Mouse (Mus musculus) CH12.LX (cell line): ENCODE measurements around the gene C8a. TPM values are rescaled to one million over a fixed set of nuclear protein-coding genes. Genes with fewer than 3 reads are reported as not detected.

ENCODE experiments used
- DNase-seq: peaks from one replicate; pipeline ENCODE4 v3.0.0-alpha.2; 2013; ENCODE audit errors: extremely low read depth
- H3K27ac ChIP-seq: 2 replicates; pipeline ENCODE4 v1.5.1; 2012; ENCODE audit warnings: low read depth, mild to moderate bottlenecking, control low read depth, moderate library complexity; ENCODE audit not compliant: insufficient read depth
- H3K27me3 ChIP-seq: replicated peaks from 2 replicates; pipeline ENCODE3; 2012; ENCODE audit warnings: inconsistent platforms
- H3K36me3 ChIP-seq, 2 experiments: replicated peaks in 1 of 2; 2 replicates each; pipeline versions ENCODE3 to v1.6.1; 2012; ENCODE audit warnings: inconsistent platforms in 1 of 2, low read length in 1 of 2, mild to moderate bottlenecking in 1 of 2, mixed read lengths in 1 of 2, moderate library complexity in 1 of 2; ENCODE audit not compliant: control insufficient read depth in 1 of 2, insufficient read depth in 1 of 2
- H3K4me1 ChIP-seq, 2 experiments: 2 replicates each; pipeline ENCODE4 v1.6.1; 2012; ENCODE audit warnings: inconsistent platforms in 1 of 2, moderate library complexity in 1 of 2; ENCODE audit not compliant: insufficient read depth in 2 of 2, control insufficient read depth in 1 of 2
- H3K4me2 ChIP-seq: 2 replicates; pipeline ENCODE4 v1.6.1; 2012; ENCODE audit warnings: low read depth, mild to moderate bottlenecking, control low read depth; ENCODE audit not compliant: poor library complexity, insufficient read depth, severe bottlenecking
- H3K4me3 ChIP-seq, 3 experiments: fragments of 150-350 bp in 1 of 3; sonication (generic) in 1 of 3; replicated peaks in 1 of 3; 2 replicates each; pipeline versions ENCODE3 to v1.5.1; 2011 to 2012; ENCODE audit warnings: low read depth in 2 of 3, low read length in 2 of 3, mild to moderate bottlenecking in 2 of 3, moderate library complexity in 2 of 3, control low read depth in 1 of 3, improper control_type of control experiment in 1 of 3, inconsistent platforms in 1 of 3, mixed read lengths in 1 of 3; ENCODE audit not compliant: poor library complexity in 1 of 3
- H3K79me2 ChIP-seq: replicated peaks from 2 replicates; pipeline ENCODE4 v1.6.1; 2012; ENCODE audit warnings: mild to moderate bottlenecking, moderate library complexity; ENCODE audit not compliant: control insufficient read depth, poor library complexity, insufficient read depth, severe bottlenecking; ENCODE audit errors: extremely low read depth
- H3K9ac ChIP-seq: 2 replicates; pipeline ENCODE4 v1.6.1; 2012; ENCODE audit warnings: low read depth, mild to moderate bottlenecking, control low read depth, moderate library complexity; ENCODE audit not compliant: insufficient read depth
- H3K9me3 ChIP-seq: replicated peaks from 2 replicates; pipeline ENCODE3; 2012; ENCODE audit warnings: low read length, inconsistent platforms, mixed read lengths
- CHD1 ChIP-seq: IDR thresholded peaks from 2 replicates; pipeline ENCODE4 v1.6.1; 2012; ENCODE audit warnings: low read depth, low read length, improper control_type of control experiment, inconsistent platforms
- CTCF ChIP-seq, 2 experiments: IDR thresholded peaks in 1 of 2; conservative IDR thresholded peaks in 1 of 2; 2 replicates each; pipeline ENCODE4 v1.5.1; 2011 to 2012; ENCODE audit warnings: low read depth in 2 of 2, low read length in 2 of 2, improper control_type of control experiment in 1 of 2, inconsistent platforms in 1 of 2, mild to moderate bottlenecking in 1 of 2, moderate library complexity in 1 of 2
- E2F4 ChIP-seq: IDR thresholded peaks from 2 replicates; pipeline ENCODE4 v1.6.1; 2011; ENCODE audit warnings: low read depth, low read length, improper control_type of control experiment; ENCODE audit not compliant: insufficient replicate concordance
- ELF1 ChIP-seq: IDR thresholded peaks from 2 replicates; pipeline ENCODE4 v1.6.1; 2014; ENCODE audit warnings: low read depth, mild to moderate bottlenecking, inconsistent platforms, low read length, improper control_type of control experiment
- HCFC1 ChIP-seq: IDR thresholded peaks from 2 replicates; pipeline ENCODE4 v1.6.1; 2012; ENCODE audit warnings: low read depth, mild to moderate bottlenecking, inconsistent platforms, low read length, improper control_type of control experiment
- IRF4 ChIP-seq: IDR thresholded peaks from 2 replicates; pipeline ENCODE4 v1.6.1; 2014; ENCODE audit warnings: low read depth, mild to moderate bottlenecking, inconsistent platforms, low read length, improper control_type of control experiment
- JUND ChIP-seq: conservative IDR thresholded peaks from 2 replicates; pipeline ENCODE4 v1.6.1; 2011; ENCODE audit warnings: low read depth, low read length, improper control_type of control experiment
- KAT2A ChIP-seq: IDR thresholded peaks from 2 replicates; pipeline ENCODE4 v1.6.1; 2012; ENCODE audit warnings: low read length, improper control_type of control experiment, inconsistent platforms; ENCODE audit not compliant: insufficient replicate concordance
- MEF2A ChIP-seq: IDR thresholded peaks from 2 replicates; pipeline ENCODE4 v1.6.1; 2014; ENCODE audit warnings: low read depth, mild to moderate bottlenecking, inconsistent platforms, low read length, improper control_type of control experiment, borderline replicate concordance
- NELFE ChIP-seq: IDR thresholded peaks from 2 replicates; pipeline ENCODE4 v1.6.1; 2011; ENCODE audit warnings: low read depth, low read length, improper control_type of control experiment
- NRF1 ChIP-seq: IDR thresholded peaks from 2 replicates; pipeline ENCODE4 v1.6.1; 2014; ENCODE audit warnings: low read depth, mild to moderate bottlenecking, inconsistent platforms, low read length, improper control_type of control experiment, moderate library complexity
- PAX5 ChIP-seq: IDR thresholded peaks from 2 replicates; pipeline ENCODE4 v1.6.1; 2012; ENCODE audit warnings: low read length, inconsistent platforms, mixed read lengths
- POLR2A ChIP-seq: IDR thresholded peaks from 2 replicates; pipeline ENCODE4 v1.6.1; 2011; ENCODE audit warnings: low read depth, mild to moderate bottlenecking, improper control_type of control experiment, low read length
- POLR2AphosphoS2 ChIP-seq: IDR thresholded peaks from 2 replicates; pipeline ENCODE4 v1.6.1; 2011; ENCODE audit warnings: low read depth, low read length, improper control_type of control experiment
- RAD21 ChIP-seq: IDR thresholded peaks from 2 replicates; pipeline ENCODE4 v1.6.1; 2011; ENCODE audit warnings: low read depth, mild to moderate bottlenecking, low read length, improper control_type of control experiment, moderate library complexity
- RCOR1 ChIP-seq: conservative IDR thresholded peaks from 2 replicates; pipeline ENCODE4 v1.6.1; 2012; ENCODE audit warnings: low read depth, mild to moderate bottlenecking, inconsistent platforms, low read length, improper control_type of control experiment
- UBTF ChIP-seq: IDR thresholded peaks from 2 replicates; pipeline ENCODE4 v1.6.1; 2012; ENCODE audit warnings: low read depth, mild to moderate bottlenecking, inconsistent platforms, low read length, improper control_type of control experiment, moderate library complexity
- ZMIZ1 ChIP-seq: IDR thresholded peaks from 2 replicates; pipeline ENCODE4 v1.6.1; 2012; ENCODE audit warnings: low read depth, mild to moderate bottlenecking, inconsistent platforms, low read length, improper control_type of control experiment
- ZNF384 ChIP-seq: IDR thresholded peaks from 2 replicates; pipeline ENCODE4 v1.6.1; 2012; ENCODE audit warnings: low read depth, low read length, improper control_type of control experiment, inconsistent platforms
- dilution Hi-C: fragments of 300-500 bp; cut with MboI; formaldehyde crosslinking; loops from 2 replicates; pipeline ENCODE4 v1.14.3; 2020; ENCODE audit warnings: low sequenced_read_pairs; ENCODE audit not compliant: extremely low pct_unique_long_range_greater_than_20kb, extremely low pct_ligation_motif_present
- in situ Hi-C: fragments of 300-500 bp; cut with MboI; formaldehyde crosslinking; loops from 3 replicates; pipeline ENCODE4 v1.14.3; 2019; ENCODE audit warnings: low sequenced_read_pairs, low pct_ligation_motif_present, low pct_unique_long_range_greater_than_20kb, mixed read lengths
- polyA plus RNA-seq: library from polyadenylated mRNA; unstranded; fragments of >175 nt; gene quantifications from 2 replicates; pipeline ENCODE4 v1.2.1, GENCODE M21; 2012; ENCODE audit warnings: low read depth; ENCODE audit not compliant: insufficient read length
- total RNA-seq, 2 experiments: library from RNA; depleted of rRNA; stranded (reverse); fragments of 300-350 nt in 1 of 2; fragments of >200 nt in 1 of 2; gene quantifications; 2 replicates each; pipeline ENCODE4 v1.2.3; 2012 to 2014

Gene C8a
- total and polyA plus RNA-seq, 3 experiments, result 0.21 to 0.76 (median 0.40) TPM

DNA sequence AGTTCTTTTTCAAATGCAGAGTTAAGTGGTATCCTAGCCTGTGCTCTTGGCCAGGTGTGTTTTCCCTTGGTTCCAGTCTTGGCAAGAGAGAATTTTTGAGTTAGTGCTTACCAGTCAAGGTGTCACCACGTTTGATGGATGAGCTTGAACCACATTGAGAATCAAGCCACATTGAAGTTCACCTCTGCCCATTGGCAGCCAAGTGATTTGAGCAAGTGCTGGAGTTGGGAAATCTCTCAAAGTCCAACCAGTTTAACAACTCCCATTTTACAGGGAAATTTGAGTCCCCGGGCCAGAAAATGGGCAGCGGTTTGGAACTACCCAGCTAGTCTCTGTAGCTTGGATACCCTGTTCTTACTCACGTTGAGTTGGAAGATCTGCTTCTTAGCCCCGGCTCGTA lies 41.8 kb upstream of the C8a start:
- no peak overlapping the region for H3K27ac ChIP-seq
- H3K9me3 ChIP-seq, result no peaks in the 10 kb centered on the region
- H3K27me3 ChIP-seq, result peaks cover 2% of the 10 kb centered on the region
- no peak for DNase-seq
- dilution Hi-C loops, result no loop called here
- in situ Hi-C loops, result no loop called here
- no peaks in the 10 kb centered on the region for H3K36me3 ChIP-seq
- H3K9ac ChIP-seq, result no peak overlapping the region
- H3K4me3 ChIP-seq, result no peak overlapping the region
- TF ChIP-seq UBTF, result no peak
- peaks cover 0 to 9% of the 10 kb centered on the region in 2 experiments; a peak in 2 of 4 replicates for H3K4me1 ChIP-seq
- no peaks in the 10 kb centered on the region for H3K79me2 ChIP-seq
- no peak overlapping the region for H3K4me2 ChIP-seq

DNA sequence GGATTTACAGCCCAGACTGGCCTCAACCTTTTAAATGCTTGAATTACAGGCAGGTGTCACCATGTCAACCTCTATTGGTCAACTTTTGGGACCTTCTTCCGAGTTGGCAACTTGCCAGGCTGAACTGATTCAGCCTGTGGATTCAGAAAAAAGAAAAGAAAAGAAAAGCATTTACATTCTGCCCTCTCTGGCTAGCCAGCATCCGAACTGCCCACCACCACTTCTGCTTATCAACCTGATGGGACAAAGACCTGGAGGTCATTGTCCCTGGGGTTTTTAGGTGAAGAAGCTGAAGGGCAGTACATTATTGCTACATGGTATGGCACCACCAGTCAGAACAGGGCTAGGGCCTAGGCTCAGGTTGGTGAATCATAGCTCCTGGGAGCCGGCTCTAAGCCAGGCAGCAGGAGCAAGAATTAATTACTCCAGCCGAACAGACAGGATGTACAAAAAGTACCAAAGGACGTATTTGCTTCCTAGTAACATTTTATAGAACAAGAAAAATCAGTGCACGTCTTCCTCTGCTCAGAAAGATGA lies 38.6 kb upstream of the C8a start:
- Histone ChIP-seq H3K4me2 (no peak overlapping the region), H3K9ac (no peak overlapping the region), H3K9me3 (no peaks in the 10 kb centered on the region), H3K79me2 (no peaks in the 10 kb centered on the region), H3K36me3 (no peaks in the 10 kb centered on the region), H3K27me3 (peaks cover 2% of the 10 kb centered on the region), H3K27ac (no peak overlapping the region), H3K4me1 (peaks cover 0 to 9% of the 10 kb centered on the region in 2 experiments; a peak in 2 of 4 replicates), H3K4me3 (no peak overlapping the region)
- no peak for DNase-seq
- in situ Hi-C loops, result no loop called here
- TF ChIP-seq MEF2A (no peak), ELF1 (no peak), PAX5 (no peak), POLR2AphosphoS2 (no peak)
- dilution Hi-C loops, result no loop called here

DNA sequence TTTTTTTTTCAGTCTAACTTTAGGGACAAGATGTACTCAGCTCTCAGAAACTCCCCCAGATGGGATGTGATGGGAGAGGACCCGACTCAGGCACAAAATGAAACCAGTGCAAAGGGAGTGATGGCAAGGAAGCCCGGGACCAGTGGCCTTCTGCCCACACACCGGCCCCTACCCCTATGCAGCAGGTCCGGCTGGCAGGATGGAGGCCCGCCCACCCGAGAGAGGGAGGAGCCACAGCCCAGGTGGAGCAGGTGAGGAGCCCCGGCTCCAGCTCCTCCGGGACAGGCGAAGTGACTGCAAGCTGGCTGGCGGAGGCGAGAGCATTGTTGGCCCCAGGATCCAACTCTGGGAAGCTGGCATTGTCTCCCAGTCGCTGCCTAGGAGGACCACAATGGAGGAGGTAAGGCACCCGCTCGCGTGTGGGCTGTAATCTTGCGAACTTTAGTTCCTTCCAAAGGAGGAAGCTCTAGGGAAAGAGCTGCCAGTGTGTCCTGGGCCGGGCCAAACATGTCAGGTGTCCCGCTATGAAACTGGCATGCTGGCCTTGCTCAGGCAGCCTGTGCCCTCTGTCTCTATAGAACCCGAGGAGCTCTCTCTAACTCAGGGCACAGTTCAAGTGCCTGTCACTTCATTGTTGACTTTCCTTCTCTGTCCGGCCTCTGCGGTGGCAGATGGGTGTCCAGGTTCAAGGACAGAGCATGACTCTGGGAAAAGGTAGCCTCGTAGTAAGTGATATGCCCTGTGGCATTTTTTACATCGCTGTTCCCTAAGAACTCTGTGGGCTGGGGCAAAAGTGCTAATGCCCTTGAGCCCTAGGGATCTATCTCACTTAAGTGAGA lies 37.3 kb upstream of the C8a start, which contains the start of gene Fyb2:
Fyb2 (plus strand) TSS at position 166 of the 839 bp plus-strand sequence.
- H3K4me3 ChIP-seq, result no peak within 1 kb of the TSS
- H3K36me3 ChIP-seq, result no peaks in the 10 kb centered on the region
- no peak for DNase-seq
- peaks cover 0 to 9% of the 10 kb centered on the region in 2 experiments; a peak in 2 of 4 replicates for H3K4me1 ChIP-seq
- H3K27me3 ChIP-seq, result peaks cover 2% of the 10 kb centered on the region
- dilution Hi-C loops, result no loop called here
- TF ChIP-seq RAD21 (no peak), RCOR1 (no peak), JUND (no peak), NRF1 (no peak), ELF1 (no peak), NELFE (no peak), CTCF (conservative IDR thresholded peaks at IDR 0.05 in 1 of 2, IDR thresholded peaks at IDR 0.05 in 1 of 2; ENCODE audit: low read depth in 2 of 2, low read length in 2 of 2) (no peak), ZNF384 (no peak), POLR2A (no peak), E2F4 (no peak), PAX5 (no peak), CHD1 (no peak), HCFC1 (no peak), POLR2AphosphoS2 (no peak), IRF4 (no peak), ZMIZ1 (no peak), KAT2A (no peak)
- H3K9ac ChIP-seq, result no peak within 1 kb of the TSS
- H3K27ac ChIP-seq, result no peak within 1 kb of the TSS
- no peaks in the 10 kb centered on the region for H3K79me2 ChIP-seq
- in situ Hi-C loops, result no loop called here
- no peak within 1 kb of the TSS for H3K4me2 ChIP-seq
- no peaks in the 10 kb centered on the region for H3K9me3 ChIP-seq
